Mouse (Mus musculus): ENCODE measurements around the gene Dync1li1. TPM values are rescaled to one million over a fixed set of nuclear protein-coding genes. Genes with fewer than 3 reads are reported as not detected.

The Dync1li1 gene
- total and polyA plus RNA-seq, 2 experiments from 2014 or later: 124 to 160 TPM

- TF ChIP-seq CTCF (IDR thresholded peaks at IDR 0.05): no peak
- WGBS: 15% methylated on average over 6 of the region's 6 CpGs
- peak overlapping the region; percentile 64 for H3K27ac ChIP-seq (ENCODE audit: low read depth, low read length)
- no peaks in the 10 kb centered on the region for H3K27me3 ChIP-seq (ENCODE audit: insufficient read depth, low read length)
- H3K36me3 ChIP-seq (ENCODE audit: insufficient read depth, low read length): no peaks in the 10 kb centered on the region
- H3K9ac ChIP-seq (replicated peaks; ENCODE audit: low read length, poor library complexity, severe bottlenecking): 0 out of 2 replicates have a peak overlapping the region, but pooled peaks have one; percentile 24
- H3K4me1 ChIP-seq (ENCODE audit: insufficient read depth, low read length): peaks cover 6% of the 10 kb centered on the region; the same call in 1 of the 2 replicates
- DNase-seq (ENCODE audit: low spot score) (peak; percentile 33), ATAC-seq (ENCODE audit: low FRiP score) (no peak)
- H3K9me3 ChIP-seq (ENCODE audit: low read length): no peaks in the 10 kb centered on the region
- H3K4me2 ChIP-seq (ENCODE audit: low read depth, low read length, poor library complexity, severe bottlenecking): no peak overlapping the region
- no peak overlapping the region for H3K4me3 ChIP-seq (ENCODE audit: low read depth, low read length)
Measured at GRCm38 (mm10) chr9:114660506-114660905, 28.1 kb upstream of the Dync1li1 start.

- Histone ChIP-seq H3K9ac (replicated peaks; ENCODE audit: low read length, poor library complexity, severe bottlenecking) (no peak overlapping the region), H3K4me2 (ENCODE audit: low read depth, low read length, poor library complexity, severe bottlenecking) (no peak overlapping the region), H3K4me3 (ENCODE audit: low read depth, low read length) (no peak overlapping the region), H3K27me3 (ENCODE audit: insufficient read depth, low read length) (no peaks in the 10 kb centered on the region), H3K36me3 (ENCODE audit: insufficient read depth, low read length) (no peaks in the 10 kb centered on the region), H3K4me1 (ENCODE audit: insufficient read depth, low read length) (peaks cover 6% of the 10 kb centered on the region; the same call in 1 of the 2 replicates), H3K9me3 (ENCODE audit: low read length) (no peaks in the 10 kb centered on the region), H3K27ac (ENCODE audit: low read depth, low read length) (peak overlapping the region; percentile 64)
- TF ChIP-seq CTCF (IDR thresholded peaks at IDR 0.05): no peak
- 45% methylated on average over 6 of the region's 6 CpGs for WGBS
- no peak for ATAC-seq (ENCODE audit: low FRiP score)
- no peak for DNase-seq (ENCODE audit: low spot score)
Measured at GRCm38 (mm10) chr9:114660983-114661382, 27.6 kb upstream of the Dync1li1 start.

GRCm38 (mm10) chr9:114661991-114662390 lies 26.6 kb upstream of the Dync1li1 start:
- WGBS: 29% methylated on average over 7 of the region's 7 CpGs
- Histone ChIP-seq H3K4me1 (ENCODE audit: insufficient read depth, low read length) (peaks cover 6% of the 10 kb centered on the region; the same call in 1 of the 2 replicates), H3K27me3 (ENCODE audit: insufficient read depth, low read length) (no peaks in the 10 kb centered on the region), H3K27ac (ENCODE audit: low read depth, low read length) (no peak overlapping the region), H3K9me3 (ENCODE audit: low read length) (no peaks in the 10 kb centered on the region), H3K4me2 (ENCODE audit: low read depth, low read length, poor library complexity, severe bottlenecking) (no peak overlapping the region), H3K4me3 (ENCODE audit: low read depth, low read length) (no peak overlapping the region), H3K36me3 (ENCODE audit: insufficient read depth, low read length) (no peaks in the 10 kb centered on the region), H3K9ac (replicated peaks; ENCODE audit: low read length, poor library complexity, severe bottlenecking) (0 out of 2 replicates have a peak overlapping the region, but pooled peaks have one; percentile 19)
- DNase-seq (ENCODE audit: low spot score) (no peak), ATAC-seq (ENCODE audit: low FRiP score) (no peak)
- no peak for TF ChIP-seq CTCF (IDR thresholded peaks at IDR 0.05)

- Histone ChIP-seq H3K36me3 (ENCODE audit: insufficient read depth, low read length) (no peaks in the 10 kb centered on the region), H3K27me3 (ENCODE audit: insufficient read depth, low read length) (no peaks in the 10 kb centered on the region), H3K4me3 (ENCODE audit: low read depth, low read length) (no peak overlapping the region), H3K9ac (replicated peaks; ENCODE audit: low read length, poor library complexity, severe bottlenecking) (no peak overlapping the region), H3K9me3 (ENCODE audit: low read length) (no peaks in the 10 kb centered on the region), H3K27ac (ENCODE audit: low read depth, low read length) (no peak overlapping the region), H3K4me2 (ENCODE audit: low read depth, low read length, poor library complexity, severe bottlenecking) (no peak overlapping the region), H3K4me1 (ENCODE audit: insufficient read depth, low read length) (peaks cover 6% of the 10 kb centered on the region; the same call in 1 of the 2 replicates)
- DNase-seq (ENCODE audit: low spot score) (no peak), ATAC-seq (ENCODE audit: low FRiP score) (no peak)
- no peak for TF ChIP-seq CTCF (IDR thresholded peaks at IDR 0.05)
- WGBS: 83% methylated on average over 11 of the region's 11 CpGs
Measured at GRCm38 (mm10) chr9:114663782-114664181, 24.8 kb upstream of the Dync1li1 start.

GRCm38 (mm10) chr9:114666858-114667257 lies 21.7 kb upstream of the Dync1li1 start:
- no peak for TF ChIP-seq CTCF (IDR thresholded peaks at IDR 0.05)
- H3K9me3 ChIP-seq (ENCODE audit: low read length): no peaks in the 10 kb centered on the region
- no peak for ATAC-seq (ENCODE audit: low FRiP score)
- no peaks in the 10 kb centered on the region for H3K4me1 ChIP-seq (ENCODE audit: insufficient read depth, low read length)
- H3K27me3 ChIP-seq (ENCODE audit: insufficient read depth, low read length): no peaks in the 10 kb centered on the region
- DNase-seq (ENCODE audit: low spot score): no peak
- H3K36me3 ChIP-seq (ENCODE audit: insufficient read depth, low read length): no peaks in the 10 kb centered on the region
- no peak overlapping the region for H3K27ac ChIP-seq (ENCODE audit: low read depth, low read length)
- H3K9ac ChIP-seq (replicated peaks; ENCODE audit: low read length, poor library complexity, severe bottlenecking): no peak overlapping the region
- WGBS: 86% methylated on average over 10 of the region's 10 CpGs
- no peak overlapping the region for H3K4me3 ChIP-seq (ENCODE audit: low read depth, low read length)
- H3K4me2 ChIP-seq (ENCODE audit: low read depth, low read length, poor library complexity, severe bottlenecking): no peak overlapping the region

GRCm38 (mm10) chr9:114668047-114668446 lies 20.5 kb upstream of the Dync1li1 start:
- no peaks in the 10 kb centered on the region for H3K9me3 ChIP-seq (ENCODE audit: low read length)
- no peaks in the 10 kb centered on the region for H3K27me3 ChIP-seq (ENCODE audit: insufficient read depth, low read length)
- no peaks in the 10 kb centered on the region for H3K4me1 ChIP-seq (ENCODE audit: insufficient read depth, low read length)
- TF ChIP-seq CTCF (IDR thresholded peaks at IDR 0.05): no peak
- H3K27ac ChIP-seq (ENCODE audit: low read depth, low read length): no peak overlapping the region
- H3K36me3 ChIP-seq (ENCODE audit: insufficient read depth, low read length): no peaks in the 10 kb centered on the region
- H3K4me2 ChIP-seq (ENCODE audit: low read depth, low read length, poor library complexity, severe bottlenecking): no peak overlapping the region
- H3K9ac ChIP-seq (replicated peaks; ENCODE audit: low read length, poor library complexity, severe bottlenecking): no peak overlapping the region
- no peak overlapping the region for H3K4me3 ChIP-seq (ENCODE audit: low read depth, low read length)
- DNase-seq (ENCODE audit: low spot score) (no peak), ATAC-seq (ENCODE audit: low FRiP score) (no peak)
- 84% methylated on average over 4 of the region's 4 CpGs for WGBS
